Mouse (Mus musculus) cerebellum, postnatal 36 days (tissue): Measurements from ENCODE around the gene Pde4c.

ENCODE experiments used
- DNase-seq, 2 experiments: peaks; one replicate each; pipeline ENCODE4 v3.0.0; 2021 to 2022; ENCODE audit warnings: mixed read lengths in 2 of 2

Pde4c gene

GRCm38 (mm10) chr8:70753151-70753550 lies 29.6 kb downstream of the Pde4c start:
- peak in 1 of 2 experiments; percentile 56 for DNase-seq

GRCm38 (mm10) chr8:70754043-70754870 lies 30.7 kb downstream of the Pde4c start, which contains the start of gene Rab3a:
Gene Rab3a, plus strand, starts transcription at chr8:70754679.
- peak; percentile 94 to 95 for DNase-seq

- peak; percentile 82 to 87 for DNase-seq
Measured at GRCm38 (mm10) chr8:70754871-70755660, 31.5 kb downstream of the Pde4c start.

- DNase-seq, result peak in 1 of 2 experiments; percentile 20
Measured at GRCm38 (mm10) chr8:70755661-70756475, 32.3 kb downstream of the Pde4c start.

- peak in 1 of 2 experiments; percentile 3 for DNase-seq
Measured at GRCm38 (mm10) chr8:70756476-70757040, 33.0 kb downstream of the Pde4c start.

- DNase-seq, result peak in 1 of 2 experiments; percentile 37
Measured at GRCm38 (mm10) chr8:70757523-70758307, 34.2 kb downstream of the Pde4c start.

- DNase-seq, result peak; percentile 12 to 13
Measured at GRCm38 (mm10) chr8:70758308-70758615, 34.7 kb downstream of the Pde4c start.

- DNase-seq, result peak; percentile 26 to 28
Measured at GRCm38 (mm10) chr8:70758616-70759561, 35.4 kb downstream of the Pde4c start.

- DNase-seq, result no peak
Measured at GRCm38 (mm10) chr8:70760350-70760749, 36.8 kb downstream of the Pde4c start.

- DNase-seq, result peak; percentile 94 to 95
Measured at GRCm38 (mm10) chr8:70760775-70761406, 37.4 kb downstream of the Pde4c start, which contains the start of gene Mpv17l2. Gene Mpv17l2, minus strand, starts transcription at chr8:70760946.

- DNase-seq, result no peak
Measured at GRCm38 (mm10) chr8:70762118-70762517, 38.6 kb downstream of the Pde4c start.

GRCm38 (mm10) chr8:70763354-70763753 lies 39.8 kb downstream of the Pde4c start:
- peak; percentile 73 to 74 for DNase-seq

GRCm38 (mm10) chr8:70764026-70764425 lies 40.5 kb downstream of the Pde4c start:
- DNase-seq, result no peak

GRCm38 (mm10) chr8:70764676-70765075 lies 41.2 kb downstream of the Pde4c start:
- DNase-seq, result no peak

- DNase-seq, result no peak
Measured at GRCm38 (mm10) chr8:70765329-70765728, 41.8 kb downstream of the Pde4c start.

- no peak for DNase-seq
Measured at GRCm38 (mm10) chr8:70765838-70766570, 42.5 kb downstream of the Pde4c start.

GRCm38 (mm10) chr8:70766571-70767440 lies 43.3 kb downstream of the Pde4c start:
- peak in 1 of 2 experiments; percentile 62 for DNase-seq

GRCm38 (mm10) chr8:70767503-70767902 lies 44.0 kb downstream of the Pde4c start:
- DNase-seq, result no peak
